Mouse (Mus musculus): ENCODE data around the gene Col4a3.

DNA sequence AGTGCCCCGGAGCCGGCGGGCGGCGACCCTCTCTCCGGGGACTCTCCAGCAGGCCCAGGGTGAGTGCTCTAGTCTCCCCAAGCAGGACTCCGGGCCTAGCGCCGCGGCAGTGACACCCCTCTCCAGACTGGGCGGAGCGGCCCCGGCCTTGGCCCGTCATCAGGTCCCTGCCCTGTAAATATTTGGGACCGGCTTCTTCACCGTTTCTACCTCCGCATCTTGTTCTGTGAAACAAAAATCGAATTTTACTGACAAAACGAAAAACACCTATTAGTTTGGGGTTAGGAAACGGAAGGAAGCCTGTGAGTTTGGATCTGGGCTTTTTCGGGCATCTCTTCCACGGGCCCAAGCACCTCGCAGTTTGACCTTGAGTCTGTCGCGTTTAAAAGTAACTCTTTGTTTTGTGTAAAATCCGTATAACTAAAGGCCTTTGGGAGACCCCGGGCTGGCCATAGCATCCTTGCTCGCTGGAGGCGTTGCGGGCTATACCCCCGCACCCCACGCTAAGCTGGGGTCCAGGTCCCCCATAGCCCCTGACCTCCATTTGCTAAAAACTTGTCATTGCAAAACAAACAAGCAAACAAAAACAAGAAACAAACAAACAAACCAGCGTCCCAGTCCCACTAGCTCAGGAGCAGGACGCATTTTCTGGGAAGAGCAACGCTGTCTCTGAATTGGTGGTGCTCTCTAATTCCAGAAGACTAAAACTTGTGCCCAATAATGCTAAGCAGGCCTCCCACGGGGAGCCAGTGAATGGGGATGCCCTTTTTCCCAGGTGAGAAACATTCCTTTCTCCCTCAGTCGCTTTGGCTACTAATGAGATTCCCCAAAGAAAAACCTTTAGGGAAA is 138.5 kb downstream of the Col4a3 start:
- no peak for TF ChIP-seq MAFK (IDR thresholded peaks at IDR 0.05; ENCODE audit: insufficient replicate concordance, low read length)
- no peak for TF ChIP-seq ZMIZ1 (IDR thresholded peaks at IDR 0.05; ENCODE audit: low read depth, low read length)
- TF ChIP-seq EP300 (IDR thresholded peaks at IDR 0.05; ENCODE audit: low read length) = no peak
- TF ChIP-seq USF1 (IDR thresholded peaks at IDR 0.05; ENCODE audit: low read depth, low read length) = no peak
- no peak for TF ChIP-seq MAX (IDR thresholded peaks at IDR 0.05; ENCODE audit: low read length)
